Mouse (Mus musculus) bone marrow macrophage, adult 2 months (primary cell): Measurements from ENCODE around the gene Apol9a. TPM values are rescaled to one million over a fixed set of nuclear protein-coding genes. Genes with fewer than 3 reads are reported as not detected.

Source experiments
- H3K27ac ChIP-seq: 2 replicates; pipeline ENCODE4 v1.5.1; 2012; ENCODE audit warnings: low read depth, low read length; ENCODE audit not compliant: insufficient read depth
- H3K4me1 ChIP-seq: 2 replicates; pipeline ENCODE4 v1.6.1; 2012; ENCODE audit warnings: low read length; ENCODE audit not compliant: control insufficient read depth, insufficient read depth
- H3K4me3 ChIP-seq: 2 replicates; pipeline ENCODE4 v1.5.1; 2012; ENCODE audit warnings: mild to moderate bottlenecking, low read length, moderate library complexity; ENCODE audit not compliant: insufficient read depth
- CTCF ChIP-seq: IDR thresholded peaks from 2 replicates; pipeline ENCODE4 v1.5.1; 2012; ENCODE audit warnings: low read depth, mild to moderate bottlenecking, low read length, moderate library complexity
- POLR2A ChIP-seq: IDR thresholded peaks from 2 replicates; pipeline ENCODE4 v1.6.1; 2012; ENCODE audit warnings: mild to moderate bottlenecking, low read depth, low read length, borderline replicate concordance
- polyA plus RNA-seq: library from polyadenylated mRNA; stranded (reverse); fragments of >200 nt; gene quantifications from 2 replicates; pipeline ENCODE4 v1.2.4, GENCODE M21; 2012; ENCODE audit not compliant: missing spikeins, insufficient read depth, insufficient read length

Apol9a gene
- polyA plus RNA-seq, 1 experiment, result not detected

DNA sequence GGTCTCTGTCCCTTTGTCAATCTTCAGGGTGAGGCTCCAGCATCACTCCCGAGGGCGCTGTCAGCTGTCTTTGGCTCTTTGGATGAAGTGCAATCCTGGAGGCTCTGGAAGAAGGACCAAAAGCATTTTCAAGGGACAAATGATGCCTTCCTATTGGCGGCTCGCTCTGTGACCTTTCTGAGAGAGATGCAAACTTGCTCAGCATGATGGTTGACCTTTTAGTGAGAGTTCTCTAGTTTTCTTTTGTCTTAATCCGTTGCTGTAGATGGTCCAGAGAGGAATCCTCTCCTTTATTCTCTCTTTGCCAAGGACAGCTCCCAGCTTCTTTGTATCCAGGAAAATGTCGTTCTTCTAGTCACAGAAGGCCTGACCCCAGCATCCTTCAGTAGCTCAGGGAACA, 51.9 kb downstream of the Apol9a start:
- no peak for TF ChIP-seq CTCF
- no peak for TF ChIP-seq POLR2A
- H3K4me1 ChIP-seq, result 0 out of 2 replicates have a peak, but pooled peaks cover 1% of the 10 kb centered on the region
- H3K27ac ChIP-seq, result no peak overlapping the region
- no peak overlapping the region for H3K4me3 ChIP-seq

DNA sequence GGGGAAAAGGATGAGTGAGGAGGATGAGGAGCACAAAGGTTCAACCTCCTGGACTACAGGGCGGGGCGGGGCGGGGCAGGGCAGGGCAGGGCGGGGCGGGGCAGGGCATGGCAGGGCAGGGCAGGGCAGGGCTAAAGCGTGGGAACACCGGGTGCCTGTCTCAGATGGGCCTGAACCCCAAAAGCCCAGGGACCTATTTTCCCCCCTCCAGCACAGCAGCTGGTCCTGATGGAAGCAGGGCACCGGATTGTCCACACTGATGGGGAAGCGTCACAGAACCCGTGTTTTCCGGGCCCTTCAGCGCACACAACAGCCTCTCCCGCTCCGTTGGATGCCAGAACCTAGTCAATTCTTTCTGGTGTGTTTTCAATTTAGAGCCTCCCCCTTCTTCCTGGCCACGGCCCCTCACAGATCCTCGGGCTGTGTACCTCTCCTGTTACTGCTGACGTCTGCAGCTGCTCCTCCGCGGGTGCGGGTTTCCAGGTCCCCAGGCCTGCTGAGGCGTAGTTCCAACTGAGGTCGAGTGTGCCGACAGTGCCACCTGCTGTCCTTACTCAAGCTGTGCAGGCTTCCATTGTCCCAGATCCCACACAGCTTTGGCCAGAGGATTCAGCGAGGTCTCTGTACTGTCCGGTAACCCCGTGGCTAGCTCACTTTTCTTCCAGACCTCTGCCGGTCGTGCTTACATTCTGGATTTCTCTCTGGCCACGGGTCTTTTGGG, 52.5 kb downstream of the Apol9a start:
- 0 out of 2 replicates have a peak overlapping the region, but pooled peaks have one; percentile 3 for H3K4me3 ChIP-seq
- H3K27ac ChIP-seq, result no peak overlapping the region
- no peaks in the 10 kb centered on the region for H3K4me1 ChIP-seq
- TF ChIP-seq POLR2A, result no peak
- TF ChIP-seq CTCF, result peak; percentile 40; the same call in 1 of the 2 replicates

DNA sequence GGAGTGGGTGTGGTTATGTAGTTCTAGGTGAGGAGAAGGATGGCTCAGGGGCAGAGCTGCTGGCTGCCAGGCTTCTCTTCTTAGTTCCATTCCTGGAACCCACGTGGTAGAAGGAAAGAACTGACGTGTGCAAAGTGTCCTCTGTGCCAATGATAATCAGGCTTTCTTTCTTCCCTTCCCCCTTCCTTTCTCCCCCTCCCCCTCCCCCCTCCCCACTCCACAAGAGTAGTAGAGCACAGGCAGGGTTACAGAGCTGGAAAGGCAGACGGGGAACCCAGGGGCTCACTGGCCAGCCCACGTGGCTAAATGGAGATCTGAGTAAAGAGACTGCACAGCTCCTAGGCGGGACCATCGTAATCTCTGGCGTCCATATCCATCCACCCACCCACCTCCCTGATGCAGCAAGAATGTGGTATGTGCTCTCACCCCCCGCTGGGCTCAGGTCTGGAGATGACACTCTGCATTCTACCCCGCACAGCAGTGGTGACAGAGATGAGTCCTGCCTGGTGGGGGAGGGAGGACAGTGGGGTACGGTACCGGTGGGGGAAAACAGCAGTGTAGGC, 54.6 kb downstream of the Apol9a start:
- Histone ChIP-seq H3K4me3 (no peak overlapping the region), H3K4me1 (no peaks in the 10 kb centered on the region), H3K27ac (no peak overlapping the region)
- TF ChIP-seq POLR2A, result no peak

DNA sequence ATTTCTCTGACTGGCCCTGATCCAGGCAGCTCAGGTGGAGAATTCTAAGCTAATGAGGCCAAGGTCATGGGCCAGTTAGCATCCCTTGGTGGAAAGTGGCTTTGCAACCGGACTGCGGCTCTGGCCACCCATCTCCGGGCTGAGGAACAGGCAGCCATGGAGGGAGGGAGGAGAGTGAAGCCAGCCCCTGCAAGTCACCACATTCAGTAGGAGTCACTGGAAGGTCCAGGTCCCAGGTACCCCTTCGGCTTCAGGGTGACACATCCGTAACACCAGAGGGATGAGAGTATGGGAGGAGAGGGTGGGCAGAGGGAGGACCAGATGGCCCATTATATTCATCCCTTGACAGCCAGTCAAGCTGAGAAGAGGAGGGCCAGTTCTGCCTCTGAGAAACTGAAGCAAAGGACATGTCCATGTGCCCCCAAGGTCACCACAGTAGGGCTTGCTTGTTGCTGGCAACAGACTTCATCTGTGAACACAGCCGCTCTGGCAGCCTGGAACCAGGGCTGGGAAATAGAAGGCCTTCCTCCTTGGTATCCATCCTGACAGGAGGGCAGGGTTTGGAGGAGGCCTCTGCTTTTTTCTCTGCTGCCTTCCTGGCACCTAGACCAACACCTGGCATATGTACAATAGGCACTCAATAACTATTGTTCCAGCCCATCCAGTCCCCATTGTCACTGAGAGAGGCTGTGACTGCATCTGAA, 55.9 kb downstream of the Apol9a start:
- TF ChIP-seq POLR2A, result no peak
- TF ChIP-seq CTCF, result no peak
- Histone ChIP-seq H3K27ac (no peak overlapping the region), H3K4me3 (no peak overlapping the region), H3K4me1 (no peaks in the 10 kb centered on the region)

DNA sequence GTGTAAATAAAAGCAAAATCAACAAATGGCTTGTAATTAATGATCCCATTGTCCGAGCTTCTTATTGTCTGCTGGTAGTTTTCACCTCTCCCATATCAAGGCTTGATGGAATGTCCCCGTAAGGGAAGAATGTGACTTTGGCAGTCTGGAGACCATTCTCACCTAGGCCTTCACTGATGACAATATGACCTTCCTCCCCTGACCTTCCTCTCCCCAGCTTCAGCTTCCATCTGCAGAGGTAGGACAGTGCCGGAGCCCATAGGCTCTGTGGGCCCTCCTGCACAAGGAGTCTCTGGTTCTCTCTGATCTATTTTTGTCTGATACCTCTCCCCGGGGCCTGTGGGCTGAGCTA, 56.5 kb downstream of the Apol9a start:
- H3K4me1 ChIP-seq, result no peaks in the 10 kb centered on the region
- TF ChIP-seq POLR2A (no peak), CTCF (no peak)
- no peak overlapping the region for H3K27ac ChIP-seq
- no peak overlapping the region for H3K4me3 ChIP-seq

Other genes starting within 250 kb of the Apol9a start
- gene Rbfox2, start 104.1 kb downstream of the Apol9a start, polyA plus RNA-seq, result 1.3 and 2.0 TPM in 2 replicates
- gene Apol7a, start 12.0 kb downstream of the Apol9a start, polyA plus RNA-seq, result not detected in 2 replicates
- gene Apol7b, start 36.4 kb upstream of the Apol9a start, polyA plus RNA-seq, result not detected in 2 replicates
- gene Apol10a, start 65.9 kb upstream of the Apol9a start, polyA plus RNA-seq, result not detected in 2 replicates
- not detected in 2 replicates for gene Apol11a, start 97.1 kb upstream of the Apol9a start, polyA plus RNA-seq
- 0.60 and 0.71 TPM in 2 replicates for gene Apol7c, start 122.2 kb upstream of the Apol9a start, polyA plus RNA-seq
- gene 1700025B11Rik, start 150.8 kb upstream of the Apol9a start, polyA plus RNA-seq, result not detected in 2 replicates
- gene Apol10b, start 185.0 kb upstream of the Apol9a start, polyA plus RNA-seq, result not detected in 2 replicates
- gene Gm36245, start 188.1 kb upstream of the Apol9a start, polyA plus RNA-seq, result not detected in 2 replicates
- gene Apol11b, start 232.2 kb upstream of the Apol9a start, polyA plus RNA-seq, result not detected in 2 replicates